Mouse (Mus musculus) liver, postnatal 0 days (tissue): ENCODE data around the gene Arhgap23.

Experiments used
- CTCF ChIP-seq: sonication (generic); IDR thresholded peaks from 2 replicates; pipeline ENCODE4 v1.5.1; 2016; ENCODE audit warnings: antibody characterized with exemption, low read depth
- EP300 ChIP-seq: IDR thresholded peaks from 2 replicates; pipeline ENCODE4 v1.6.1; 2016; ENCODE audit warnings: antibody characterized with exemption, low read depth, mild to moderate bottlenecking

- TF ChIP-seq EP300 (no peak), CTCF (no peak)
Observed at GRCm38 (mm10) chr11:97540604-97541003, 125.3 kb downstream of the Arhgap23 start.
